ENCODE assay signal across 10 mouse cellular contexts in genomic region chr4:124292254-124292653, GRCm38 (mm10).
DNase-seq lines count a peak whose midpoint lies in the region; ATAC-seq and TF ChIP-seq lines count a peak whose summit lies in the region.
"Had no signal": no experiment of that assay in that cellular context is flagged by ENCODE, and none has a peak within 500 bp of the region (broad histone marks: within the 10 kb centered on the region; RNA-seq: fewer than 3 reads in every experiment).

No protein-coding gene starts in this region.

- no peaks in the 10 kb centered on the region for H3K9me3 ChIP-seq in embryonic facial prominence, embryonic 11.5 days (replicated peaks; ENCODE audit: control insufficient read depth, low read length)
- H3K9me3 ChIP-seq in forebrain, postnatal 0 days (ENCODE audit: low read length), result no peaks in the 10 kb centered on the region
- no peaks in the 10 kb centered on the region for H3K9me3 ChIP-seq in midbrain, embryonic 14.5 days (ENCODE audit: control insufficient read depth, low read length)
- H3K9me3 ChIP-seq in intestine, embryonic 15.5 days, result no peaks in the 10 kb centered on the region
- no peaks in the 10 kb centered on the region for H3K9me3 ChIP-seq in stomach, postnatal 0 days (ENCODE audit: control insufficient read depth, low read length)
- H3K9me3 ChIP-seq: embryonic facial prominence, embryonic 15.5 days had no signal

- no peak for TF ChIP-seq EP300 in stomach, postnatal 0 days (optimal IDR thresholded peaks at IDR 0.05)

- DNase-seq in kidney, postnatal 10 days, result peak; percentile 15
- DNase-seq in kidney, postnatal 36 days, result no peak
- peak; percentile 48 for DNase-seq in embryonic facial prominence, embryonic 11.5 days (ENCODE audit: low spot score)
- DNase-seq in forebrain, postnatal 0 days, result peak; percentile 29
- peak; percentile 84 for DNase-seq in midbrain, embryonic 14.5 days
- DNase-seq in stomach, postnatal 0 days (ENCODE audit: low spot score), result no peak
- DNase-seq in cerebellum, adult 18-20 months, result no peak
- DNase-seq: kidney, adult 8-10 months had no signal

- no peak overlapping the region for H3K4me3 ChIP-seq in embryonic facial prominence, embryonic 11.5 days (ENCODE audit: low read depth, low read length)
- no peak overlapping the region for H3K4me3 ChIP-seq in forebrain, postnatal 0 days (ENCODE audit: low read depth, low read length)
- H3K4me3 ChIP-seq in midbrain, embryonic 14.5 days (replicated peaks; ENCODE audit: low read depth, low read length), result no peak overlapping the region
- H3K4me3 ChIP-seq in intestine, embryonic 15.5 days (replicated peaks), result no peak overlapping the region
- H3K4me3 ChIP-seq in stomach, postnatal 0 days (ENCODE audit: low read depth, low read length), result no peak overlapping the region
- H3K4me3 ChIP-seq: embryonic facial prominence, embryonic 15.5 days had no signal

- no peaks in the 10 kb centered on the region for H3K4me1 ChIP-seq in embryonic facial prominence, embryonic 11.5 days (ENCODE audit: control insufficient read depth, insufficient read depth, low read length)
- H3K4me1 ChIP-seq in forebrain, postnatal 0 days (ENCODE audit: insufficient read depth), result no peaks in the 10 kb centered on the region
- H3K4me1 ChIP-seq in midbrain, embryonic 14.5 days (ENCODE audit: control insufficient read depth, insufficient read depth, low read length), result 0 out of 2 replicates have a peak, but pooled peaks cover 10% of the 10 kb centered on the region
- no peaks in the 10 kb centered on the region for H3K4me1 ChIP-seq in intestine, embryonic 15.5 days (replicated peaks)
- H3K4me1 ChIP-seq in stomach, postnatal 0 days (replicated peaks; ENCODE audit: control insufficient read depth, insufficient read depth), result no peaks in the 10 kb centered on the region

- ATAC-seq in embryonic facial prominence, embryonic 11.5 days (replicated peaks; ENCODE audit: insufficient number of reproducible peaks, low FRiP score, low TSS enrichment, low read depth), result peak; percentile 72; the same call in 1 of the 2 replicates
- ATAC-seq in forebrain, postnatal 0 days, result peak; percentile 47; the same call in 1 of the 2 replicates
- ATAC-seq in midbrain, embryonic 14.5 days (ENCODE audit: low FRiP score, low TSS enrichment), result peak; percentile 67; the same call in 1 of the 2 replicates
- ATAC-seq in intestine, embryonic 15.5 days, result no peak
- no peak for ATAC-seq in stomach, postnatal 0 days (ENCODE audit: low FRiP score, low TSS enrichment)

- no peaks in the 10 kb centered on the region for H3K27me3 ChIP-seq in embryonic facial prominence, embryonic 11.5 days (ENCODE audit: control insufficient read depth, insufficient read depth, low read length)
- no peaks in the 10 kb centered on the region for H3K27me3 ChIP-seq in forebrain, postnatal 0 days (ENCODE audit: insufficient read depth, low read length)
- no peaks in the 10 kb centered on the region for H3K27me3 ChIP-seq in midbrain, embryonic 14.5 days (ENCODE audit: control insufficient read depth, insufficient read depth, low read length)
- H3K27me3 ChIP-seq in intestine, embryonic 15.5 days (replicated peaks), result no peaks in the 10 kb centered on the region; the same call in 1 of the 2 replicates
- H3K27me3 ChIP-seq in stomach, postnatal 0 days (ENCODE audit: control insufficient read depth, insufficient read depth, low read length), result no peaks in the 10 kb centered on the region
- H3K27me3 ChIP-seq: embryonic facial prominence, embryonic 15.5 days had no signal

- H3K27ac ChIP-seq in embryonic facial prominence, embryonic 11.5 days (replicated peaks; ENCODE audit: low read depth, low read length), result no peak overlapping the region
- H3K27ac ChIP-seq in forebrain, postnatal 0 days (ENCODE audit: low read depth, low read length), result no peak overlapping the region
- H3K27ac ChIP-seq in midbrain, embryonic 14.5 days (replicated peaks; ENCODE audit: low read depth, low read length), result peak overlapping the region; percentile 65
- H3K27ac ChIP-seq in intestine, embryonic 15.5 days, result no peak overlapping the region
- H3K27ac ChIP-seq in stomach, postnatal 0 days (replicated peaks), result no peak overlapping the region
- H3K27ac ChIP-seq: embryonic facial prominence, embryonic 15.5 days had no signal

- no peak overlapping the region for H3K9ac ChIP-seq in embryonic facial prominence, embryonic 11.5 days (replicated peaks; ENCODE audit: low read length)
- no peak overlapping the region for H3K9ac ChIP-seq in forebrain, postnatal 0 days
- no peak overlapping the region; the same call in 1 of the 2 replicates for H3K9ac ChIP-seq in midbrain, embryonic 14.5 days (replicated peaks; ENCODE audit: low read length)
- H3K9ac ChIP-seq in intestine, embryonic 15.5 days, result no peak overlapping the region
- no peak overlapping the region for H3K9ac ChIP-seq in stomach, postnatal 0 days (ENCODE audit: low read length)
- H3K9ac ChIP-seq: embryonic facial prominence, embryonic 15.5 days had no signal

- no peak for TF ChIP-seq CTCF in forebrain, postnatal 0 days (IDR thresholded peaks at IDR 0.05; ENCODE audit: low read depth)
- TF ChIP-seq CTCF in stomach, postnatal 0 days (IDR thresholded peaks at IDR 0.05; ENCODE audit: low read depth), result no peak

- no peaks in the 10 kb centered on the region for H3K36me3 ChIP-seq in embryonic facial prominence, embryonic 11.5 days (replicated peaks; ENCODE audit: control insufficient read depth, insufficient read depth, low read depth, low read length)
- H3K36me3 ChIP-seq in forebrain, postnatal 0 days (ENCODE audit: insufficient read depth), result no peaks in the 10 kb centered on the region
- no peaks in the 10 kb centered on the region for H3K36me3 ChIP-seq in midbrain, embryonic 14.5 days (ENCODE audit: control insufficient read depth, insufficient read depth, low read length)
- H3K36me3 ChIP-seq in intestine, embryonic 15.5 days, result no peaks in the 10 kb centered on the region
- no peaks in the 10 kb centered on the region for H3K36me3 ChIP-seq in stomach, postnatal 0 days (ENCODE audit: control insufficient read depth, insufficient read depth, low read length)
- H3K36me3 ChIP-seq: embryonic facial prominence, embryonic 15.5 days had no signal

- H3K4me2 ChIP-seq in embryonic facial prominence, embryonic 11.5 days (ENCODE audit: low read depth, low read length), result no peak overlapping the region
- no peak overlapping the region for H3K4me2 ChIP-seq in forebrain, postnatal 0 days (ENCODE audit: low read depth)
- peak overlapping the region; percentile 23 for H3K4me2 ChIP-seq in midbrain, embryonic 14.5 days (ENCODE audit: low read length)
- H3K4me2 ChIP-seq in intestine, embryonic 15.5 days (replicated peaks), result no peak overlapping the region
- H3K4me2 ChIP-seq in stomach, postnatal 0 days (replicated peaks; ENCODE audit: low read depth), result no peak overlapping the region
- H3K4me2 ChIP-seq: embryonic facial prominence, embryonic 15.5 days had no signal

- 36% methylated on average over 17 of the region's 17 CpGs for WGBS in embryonic facial prominence, embryonic 11.5 days
- WGBS in forebrain, postnatal 0 days, result 16% methylated on average over 17 of the region's 17 CpGs
- WGBS in midbrain, embryonic 14.5 days, result 3% methylated on average over 17 of the region's 17 CpGs
- WGBS in intestine, embryonic 15.5 days, result 46% methylated on average over 17 of the region's 17 CpGs
- WGBS in stomach, postnatal 0 days, result 40% methylated on average over 17 of the region's 17 CpGs

Comparison
In these comparisons a context has a peak if more than half of its experiments do, and no peak if none do; other contexts are left out.
1. DNase-seq: peak in kidney, postnatal 10 days (single experiment), embryonic facial prominence, embryonic 11.5 days (single experiment), forebrain, postnatal 0 days (single experiment) and midbrain, embryonic 14.5 days (single experiment); none in kidney, postnatal 36 days (0 of 2), stomach, postnatal 0 days (single experiment) and cerebellum, adult 18-20 months (0 of 2).
2. ATAC-seq: peak in embryonic facial prominence, embryonic 11.5 days (single experiment), forebrain, postnatal 0 days (single experiment) and midbrain, embryonic 14.5 days (single experiment); none in intestine, embryonic 15.5 days (single experiment) and stomach, postnatal 0 days (single experiment).